Mouse (Mus musculus) myocyte (in vitro differentiated cells): Measurements from ENCODE around the gene Phf21a.
"Not testable (repeated sequence)": the region's sequence is repeated elsewhere in the genome, so short reads cannot be mapped to it uniquely, and the experiment has no call there.

Experiments
- MAX ChIP-seq: IDR thresholded peaks from one replicate; pipeline ENCODE4 v1.6.1; 2011; ENCODE audit warnings: low read depth, mild to moderate bottlenecking, control low read depth
- POLR2A ChIP-seq: IDR thresholded peaks from one replicate; pipeline ENCODE4 v1.6.1; 2011; ENCODE audit warnings: low read depth, mild to moderate bottlenecking, control low read depth, moderate library complexity; ENCODE audit not compliant: insufficient read length

GRCm38 (mm10) chr2:92093503-92093902, 586 bp downstream of the Phf21a start:
- not testable (repeated sequence) for TF ChIP-seq POLR2A, MAX
